ENCODE assay signal across 8 mouse cellular contexts in genomic region chr5:36597653-36598052, GRCm38 (mm10). TPM values are rescaled to one million over a fixed set of nuclear protein-coding genes. Genes with fewer than 3 reads are reported as not detected.
DNase-seq lines count a peak whose midpoint lies in the region; ATAC-seq lines count a peak whose summit lies in the region.

No protein-coding gene starts in this region.

- no peak overlapping the region for H3K9ac ChIP-seq in limb, embryonic 11.5 days (ENCODE audit: low read length)
- H3K9ac ChIP-seq in forebrain, embryonic 14.5 days (ENCODE audit: low read length) = no peak overlapping the region

- WGBS in limb, embryonic 11.5 days = 32% methylated on average over 4 of the region's 4 CpGs
- WGBS in limb, embryonic 10.5 days = 32% methylated on average over 4 of the region's 4 CpGs
- 25% methylated on average over 4 of the region's 4 CpGs for WGBS in forebrain, embryonic 14.5 days

- no peak overlapping the region for H3K27ac ChIP-seq in limb, embryonic 11.5 days (replicated peaks; ENCODE audit: low read depth, low read length)
- no peak overlapping the region for H3K27ac ChIP-seq in limb, embryonic 10.5 days
- H3K27ac ChIP-seq in forebrain, embryonic 14.5 days (ENCODE audit: low read depth, low read length) = no peak overlapping the region

- no peaks in the 10 kb centered on the region for H3K4me1 ChIP-seq in limb, embryonic 11.5 days (ENCODE audit: control insufficient read depth, insufficient read depth, low read length)
- H3K4me1 ChIP-seq in limb, embryonic 10.5 days = peaks cover 7% of the 10 kb centered on the region
- H3K4me1 ChIP-seq in forebrain, embryonic 14.5 days (ENCODE audit: control insufficient read depth, insufficient read depth, low read length) = no peaks in the 10 kb centered on the region

- ATAC-seq in limb, embryonic 11.5 days (ENCODE audit: insufficient number of reproducible peaks, low FRiP score, low TSS enrichment, low read depth) = no peak
- peak; percentile 65 to 66 for ATAC-seq in hematopoietic stem cell, adult 5-6 weeks (replicated peaks in 1 of 2; ENCODE audit: insufficient read depth in 1 of 2, low FRiP score in 2 of 2, low TSS enrichment in 1 of 2, low read depth in 1 of 2, poor library complexity in 2 of 2, severe bottlenecking in 2 of 2)
- peak; percentile 56 for ATAC-seq in megakaryocyte, adult 5-6 weeks (ENCODE audit: poor library complexity, severe bottlenecking)
- no peak for ATAC-seq in forebrain, embryonic 14.5 days

- no peaks in the 10 kb centered on the region for H3K9me3 ChIP-seq in limb, embryonic 11.5 days (ENCODE audit: control insufficient read depth, low read length)
- no peaks in the 10 kb centered on the region for H3K9me3 ChIP-seq in limb, embryonic 10.5 days (replicated peaks)
- no peaks in the 10 kb centered on the region for H3K9me3 ChIP-seq in forebrain, embryonic 14.5 days (replicated peaks; ENCODE audit: control insufficient read depth, low read length)

- no peaks in the 10 kb centered on the region for H3K27me3 ChIP-seq in limb, embryonic 11.5 days (ENCODE audit: control insufficient read depth, insufficient read depth, low read length)
- no peaks in the 10 kb centered on the region for H3K27me3 ChIP-seq in limb, embryonic 10.5 days (ENCODE audit: low read depth, poor library complexity, severe bottlenecking)
- no peaks in the 10 kb centered on the region for H3K27me3 ChIP-seq in forebrain, embryonic 14.5 days (replicated peaks; ENCODE audit: control insufficient read depth, insufficient read depth, low read length)

- H3K4me3 ChIP-seq in limb, embryonic 11.5 days (ENCODE audit: low read depth, low read length) = no peak overlapping the region
- H3K4me3 ChIP-seq in limb, embryonic 10.5 days = no peak overlapping the region
- H3K4me3 ChIP-seq in forebrain, embryonic 14.5 days (ENCODE audit: low read depth, low read length) = no peak overlapping the region

- peak; percentile 30 to 45 for DNase-seq in cerebellum, postnatal 25 days
- DNase-seq in cerebellum, adult 11-12 months = no peak
- DNase-seq in limb, embryonic 11.5 days (ENCODE audit: low spot score) = peak; percentile 22
- no peak for DNase-seq in limb, embryonic 10.5 days (ENCODE audit: low spot score)
- DNase-seq in forebrain, embryonic 14.5 days (ENCODE audit: low spot score) = no peak
- DNase-seq in urinary bladder, adult 18-20 months (ENCODE audit: low spot score in 2 of 2) = no peak

- no peak overlapping the region for H3K4me2 ChIP-seq in limb, embryonic 11.5 days (ENCODE audit: low read depth, severe bottlenecking)
- no peak overlapping the region for H3K4me2 ChIP-seq in forebrain, embryonic 14.5 days (ENCODE audit: low read length)

- H3K36me3 ChIP-seq in limb, embryonic 11.5 days (ENCODE audit: control insufficient read depth, insufficient read depth, low read length) = peaks cover 3% of the 10 kb centered on the region
- peaks cover 40% of the 10 kb centered on the region for H3K36me3 ChIP-seq in limb, embryonic 10.5 days
- H3K36me3 ChIP-seq in forebrain, embryonic 14.5 days (ENCODE audit: control insufficient read depth, insufficient read depth, low read length) = peaks cover 38% of the 10 kb centered on the region

RNA-seq across cellular contexts. Expression of gene Tbc1d14, which starts 4.6 kb away (rescaled TPM):
- 37.7 and 40.3 TPM in 2 replicates for polyA plus RNA-seq in limb, embryonic 11.5 days (2014; fragmentation: Nextera tagmentation; extraction: Ambion mirVana)
- polyA plus RNA-seq in limb, embryonic 10.5 days (2016; fragmentation: Nextera tagmentation; extraction: Ambion mirVana) = 32.0 and 38.2 TPM in 2 replicates
- total RNA-seq in hematopoietic stem cell, adult 5-6 weeks (2017) = 8.8 and 16.7 TPM in 2 replicates
- 22.3 and 25.5 TPM in 2 replicates for total RNA-seq in megakaryocyte, adult 5-6 weeks (2015)
- total RNA-seq in megakaryocyte, adult 5-6 weeks (2017) = 11.2 and 16.2 TPM in 2 replicates
- polyA plus RNA-seq in forebrain, embryonic 14.5 days (2014; fragmentation: Nextera tagmentation; extraction: Ambion mirVana) = 92.7 and 114 TPM in 2 replicates

Comparison
In these comparisons a context has a peak if more than half of its experiments do, and no peak if none do; other contexts are left out.
1. DNase-seq: peak in cerebellum, postnatal 25 days (2 of 2) and limb, embryonic 11.5 days (single experiment); none in cerebellum, adult 11-12 months (single experiment), limb, embryonic 10.5 days (single experiment), forebrain, embryonic 14.5 days (single experiment) and urinary bladder, adult 18-20 months (0 of 2).
2. ATAC-seq: peak in hematopoietic stem cell, adult 5-6 weeks (2 of 2) and megakaryocyte, adult 5-6 weeks (single experiment); none in limb, embryonic 11.5 days (single experiment) and forebrain, embryonic 14.5 days (single experiment).